Mouse (Mus musculus): ENCODE data around the gene Nod1.
A peak's percentile ranks its signal among the peaks of the same experiment; 100 is the strongest.

GRCm38 (mm10) chr6:55016710-55017583 lies 44.5 kb upstream of the Nod1 start:
- TF ChIP-seq CTCF (IDR thresholded peaks at IDR 0.05; ENCODE audit: low read depth) (peak; percentile 95), EP300 (IDR thresholded peaks at IDR 0.05; ENCODE audit: low read depth) (no peak)
